ENCODE assay signal across 7 mouse cellular contexts in the genomic region with DNA sequence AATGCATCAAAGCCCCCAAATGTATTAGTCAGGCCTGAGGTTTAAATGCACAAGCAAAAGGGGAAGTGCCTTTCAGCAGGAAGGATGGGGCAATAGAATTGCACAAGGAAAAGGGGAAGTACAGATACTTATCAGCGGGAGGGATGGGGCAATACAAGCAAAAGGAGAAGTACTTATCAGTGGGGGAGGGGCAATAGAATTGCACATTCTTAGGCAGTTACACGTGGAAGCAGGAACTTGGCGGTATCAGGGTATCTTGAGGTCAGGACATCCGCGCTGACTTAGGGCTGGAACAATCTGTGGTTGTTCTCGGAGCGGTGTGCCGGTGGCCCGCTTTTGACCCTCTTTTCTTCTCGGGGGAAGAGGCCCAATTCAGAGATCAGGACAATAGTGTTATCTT. TPM values are rescaled to one million over a fixed set of nuclear protein-coding genes. Genes with fewer than 3 reads are reported as not detected.
"Had no signal": no experiment of that assay in that cellular context is flagged by ENCODE, and none has a peak within 500 bp of the region (broad histone marks: within the 10 kb centered on the region; RNA-seq: fewer than 3 reads in every experiment).

No protein-coding gene starts in this region.

RNA-seq across cellular contexts. Expression of gene Fbp2, which starts 1.0 kb away (rescaled TPM):
- total RNA-seq: layer of hippocampus, adult 8-10 months; left cerebral cortex, adult 18-20 months had no signal
- polyA plus RNA-seq: liver, embryonic 11.5 days; lung, embryonic 14.5 days; macrophage; midbrain, embryonic 12.5 days had no signal

RNA-seq across cellular contexts. Expression of gene Fbp1, which starts 28.8 kb away (rescaled TPM):
- polyA plus RNA-seq: liver, embryonic 11.5 days; midbrain, embryonic 12.5 days; midbrain, embryonic 16.5 days had no signal
